Mouse (Mus musculus): ENCODE measurements around the gene Eef2k. TPM values are rescaled to one million over a fixed set of nuclear protein-coding genes. Genes with fewer than 3 reads are reported as not detected.
"Not testable (repeated sequence)": the region's sequence is repeated elsewhere in the genome, so short reads cannot be mapped to it uniquely, and the experiment has no call there.

Gene Eef2k
- total RNA-seq, 1 experiment = 13.6 TPM

GRCm38 (mm10) chr7:120901701-120902100 lies 59.1 kb downstream of the Eef2k start:
- Histone ChIP-seq H3K36me3 (ENCODE audit: control insufficient read depth, insufficient read depth, low read length, poor library complexity, severe bottlenecking) (no peaks in the 10 kb centered on the region), H3K4me1 (ENCODE audit: control insufficient read depth in 2 of 2, insufficient read depth in 2 of 2, low read length in 2 of 2, poor library complexity in 1 of 2) (peaks cover 0 to 15% of the 10 kb centered on the region in 2 experiments; a peak in 2 of 4 replicates), H3K9me3 (ENCODE audit: control insufficient read depth, insufficient read depth, low read depth, low read length) (no peaks in the 10 kb centered on the region), H3K27ac (ENCODE audit: insufficient read depth, low read depth, low read length, poor library complexity, severe bottlenecking) (no peak overlapping the region), H3K4me3 (ENCODE audit: insufficient read depth in 1 of 2, low read depth in 1 of 2, low read length in 2 of 2, poor library complexity in 1 of 2, severe bottlenecking in 1 of 2) (no peak overlapping the region), H3K9ac (ENCODE audit: insufficient read depth, low read depth, low read length, poor library complexity, severe bottlenecking) (no peak overlapping the region)
- TF ChIP-seq HCFC1 (IDR thresholded peaks at IDR 0.05; ENCODE audit: borderline replicate concordance, insufficient read depth, low read length) = no peak
- no peak for TF ChIP-seq CHD2 (IDR thresholded peaks at IDR 0.05; ENCODE audit: low read depth, low read length)
- TF ChIP-seq MAFK (IDR thresholded peaks at IDR 0.05; ENCODE audit: insufficient read depth, low read depth, low read length) = no peak
- TF ChIP-seq ZNF384 (IDR thresholded peaks at IDR 0.05; ENCODE audit: low read depth, low read length) = no peak
- TF ChIP-seq ZC3H11A (IDR thresholded peaks at IDR 0.05; ENCODE audit: borderline replicate concordance, low read depth, low read length) = no peak
- DNase-seq (ENCODE audit: low read depth, low spot score) = no peak
- in situ Hi-C loops (cut with MboI; ENCODE audit: low sequenced_read_pairs in 2 of 2, unreplicated experiment in 2 of 2) = no loop called here

GRCm38 (mm10) chr7:120902931-120903330 lies 60.3 kb downstream of the Eef2k start:
- no peaks in the 10 kb centered on the region for H3K9me3 ChIP-seq (ENCODE audit: control insufficient read depth, insufficient read depth, low read depth, low read length)
- in situ Hi-C loops (cut with MboI; ENCODE audit: low sequenced_read_pairs in 2 of 2, unreplicated experiment in 2 of 2) = no loop called here
- no peak for TF ChIP-seq MAFK (IDR thresholded peaks at IDR 0.05; ENCODE audit: insufficient read depth, low read depth, low read length)
- TF ChIP-seq ZC3H11A (IDR thresholded peaks at IDR 0.05; ENCODE audit: borderline replicate concordance, low read depth, low read length) = no peak
- TF ChIP-seq HCFC1 (IDR thresholded peaks at IDR 0.05; ENCODE audit: borderline replicate concordance, insufficient read depth, low read length) = no peak
- TF ChIP-seq CHD2 (IDR thresholded peaks at IDR 0.05; ENCODE audit: low read depth, low read length) = no peak
- no peak for TF ChIP-seq ZNF384 (IDR thresholded peaks at IDR 0.05; ENCODE audit: low read depth, low read length)
- no peak for DNase-seq (ENCODE audit: low read depth, low spot score)
- no peak overlapping the region for H3K4me3 ChIP-seq (ENCODE audit: insufficient read depth in 1 of 2, low read depth in 1 of 2, low read length in 2 of 2, poor library complexity in 1 of 2, severe bottlenecking in 1 of 2)
- peaks cover 0 to 15% of the 10 kb centered on the region in 2 experiments; a peak in 2 of 4 replicates for H3K4me1 ChIP-seq (ENCODE audit: control insufficient read depth in 2 of 2, insufficient read depth in 2 of 2, low read length in 2 of 2, poor library complexity in 1 of 2)
- H3K9ac ChIP-seq (ENCODE audit: insufficient read depth, low read depth, low read length, poor library complexity, severe bottlenecking) = no peak overlapping the region
- no peaks in the 10 kb centered on the region for H3K36me3 ChIP-seq (ENCODE audit: control insufficient read depth, insufficient read depth, low read length, poor library complexity, severe bottlenecking)
- H3K27ac ChIP-seq (ENCODE audit: insufficient read depth, low read depth, low read length, poor library complexity, severe bottlenecking) = no peak overlapping the region

- DNase-seq (ENCODE audit: low read depth, low spot score); H3K27ac ChIP-seq (ENCODE audit: insufficient read depth, low read depth, low read length, poor library complexity, severe bottlenecking): not testable (repeated sequence)
- peak; percentile 84 for TF ChIP-seq ZNF384 (IDR thresholded peaks at IDR 0.05; ENCODE audit: low read depth, low read length)
Observed at GRCm38 (mm10) chr7:120910172-120910571, 67.5 kb downstream of the Eef2k start.

GRCm38 (mm10) chr7:120911268-120911667 lies 68.6 kb downstream of the Eef2k start:
- not testable (repeated sequence) for H3K9ac ChIP-seq (ENCODE audit: insufficient read depth, low read depth, low read length, poor library complexity, severe bottlenecking); H3K36me3 ChIP-seq (ENCODE audit: control insufficient read depth, insufficient read depth, low read length, poor library complexity, severe bottlenecking); DNase-seq (ENCODE audit: low read depth, low spot score); H3K4me3 ChIP-seq (ENCODE audit: insufficient read depth in 1 of 2, low read depth in 1 of 2, low read length in 2 of 2, poor library complexity in 1 of 2, severe bottlenecking in 1 of 2); H3K9me3 ChIP-seq (ENCODE audit: control insufficient read depth, insufficient read depth, low read depth, low read length); H3K27ac ChIP-seq (ENCODE audit: insufficient read depth, low read depth, low read length, poor library complexity, severe bottlenecking); H3K4me1 ChIP-seq (ENCODE audit: control insufficient read depth in 2 of 2, insufficient read depth in 2 of 2, low read length in 2 of 2, poor library complexity in 1 of 2)
- in situ Hi-C loops (cut with MboI; ENCODE audit: low sequenced_read_pairs in 2 of 2, unreplicated experiment in 2 of 2) = loop anchor here (5.0 to 10.0 kb wide), 2 partner anchors 66 to 69 kb away; partner anchors contain the start of gene Eef2k (in 2 of the 2)

More at GRCm38 (mm10) chr7:120910172-120910571, 67.5 kb downstream of the Eef2k start:
- not testable (repeated sequence) for H3K4me3 ChIP-seq (ENCODE audit: insufficient read depth in 1 of 2, low read depth in 1 of 2, low read length in 2 of 2, poor library complexity in 1 of 2, severe bottlenecking in 1 of 2); H3K36me3 ChIP-seq (ENCODE audit: control insufficient read depth, insufficient read depth, low read length, poor library complexity, severe bottlenecking); H3K9me3 ChIP-seq (ENCODE audit: control insufficient read depth, insufficient read depth, low read depth, low read length); H3K9ac ChIP-seq (ENCODE audit: insufficient read depth, low read depth, low read length, poor library complexity, severe bottlenecking); H3K4me1 ChIP-seq (ENCODE audit: control insufficient read depth in 2 of 2, insufficient read depth in 2 of 2, low read length in 2 of 2, poor library complexity in 1 of 2)
- in situ Hi-C loops (cut with MboI; ENCODE audit: low sequenced_read_pairs in 2 of 2, unreplicated experiment in 2 of 2) = loop anchor here (5.0 to 10.0 kb wide), 2 partner anchors 65 to 68 kb away; partner anchors contain the start of gene Eef2k (in 2 of the 2)

DNA sequence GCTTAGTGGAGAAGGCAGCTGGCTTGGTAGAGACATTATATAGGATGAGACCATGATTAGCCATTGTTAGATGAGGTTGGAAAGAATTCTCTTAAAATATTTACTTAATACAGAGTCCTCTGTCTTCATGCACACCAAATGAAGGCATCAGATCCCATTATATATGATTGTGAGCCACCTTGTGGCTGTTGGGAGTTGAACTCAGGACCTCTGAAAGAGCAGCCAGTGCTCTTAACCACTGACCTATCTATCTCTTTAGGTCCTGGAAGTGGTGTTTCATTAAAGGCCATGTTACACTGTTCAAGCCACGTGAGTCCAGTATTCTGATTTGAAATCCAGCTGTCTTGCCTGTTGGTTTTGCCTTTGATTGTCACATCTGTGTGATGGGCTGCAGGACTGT lies 70.7 kb downstream of the Eef2k start:
- H3K36me3 ChIP-seq (ENCODE audit: control insufficient read depth, insufficient read depth, low read length, poor library complexity, severe bottlenecking) = no peaks in the 10 kb centered on the region
- H3K4me1 ChIP-seq (ENCODE audit: control insufficient read depth in 2 of 2, insufficient read depth in 2 of 2, low read length in 2 of 2, poor library complexity in 1 of 2) = peaks cover 0 to 2% of the 10 kb centered on the region in 2 experiments; a peak in 2 of 4 replicates
- no peak overlapping the region for H3K4me3 ChIP-seq (ENCODE audit: insufficient read depth in 1 of 2, low read depth in 1 of 2, low read length in 2 of 2, poor library complexity in 1 of 2, severe bottlenecking in 1 of 2)
- no peak overlapping the region for H3K27ac ChIP-seq (ENCODE audit: insufficient read depth, low read depth, low read length, poor library complexity, severe bottlenecking)
- H3K9me3 ChIP-seq (ENCODE audit: control insufficient read depth, insufficient read depth, low read depth, low read length) = no peaks in the 10 kb centered on the region
- DNase-seq (ENCODE audit: low read depth, low spot score) = no peak
- in situ Hi-C loops (cut with MboI; ENCODE audit: low sequenced_read_pairs in 2 of 2, unreplicated experiment in 2 of 2) = loop anchor here (5.0 to 10.0 kb wide), 2 partner anchors 69 to 71 kb away; partner anchors contain the start of gene Eef2k (in 2 of the 2)
- TF ChIP-seq MAFK (IDR thresholded peaks at IDR 0.05; ENCODE audit: insufficient read depth, low read depth, low read length) (no peak), CHD2 (IDR thresholded peaks at IDR 0.05; ENCODE audit: low read depth, low read length) (no peak), ZC3H11A (IDR thresholded peaks at IDR 0.05; ENCODE audit: borderline replicate concordance, low read depth, low read length) (no peak), HCFC1 (IDR thresholded peaks at IDR 0.05; ENCODE audit: borderline replicate concordance, insufficient read depth, low read length) (no peak)
- H3K9ac ChIP-seq (ENCODE audit: insufficient read depth, low read depth, low read length, poor library complexity, severe bottlenecking) = no peak overlapping the region
